Mouse (Mus musculus): ENCODE results near the gene Fam126b. TPM values are rescaled to one million over a fixed set of nuclear protein-coding genes. Genes with fewer than 3 reads are reported as not detected.

Fam126b gene
- polyA plus RNA-seq, 1 experiment from 2014 or later, result 17.7 TPM

DNA sequence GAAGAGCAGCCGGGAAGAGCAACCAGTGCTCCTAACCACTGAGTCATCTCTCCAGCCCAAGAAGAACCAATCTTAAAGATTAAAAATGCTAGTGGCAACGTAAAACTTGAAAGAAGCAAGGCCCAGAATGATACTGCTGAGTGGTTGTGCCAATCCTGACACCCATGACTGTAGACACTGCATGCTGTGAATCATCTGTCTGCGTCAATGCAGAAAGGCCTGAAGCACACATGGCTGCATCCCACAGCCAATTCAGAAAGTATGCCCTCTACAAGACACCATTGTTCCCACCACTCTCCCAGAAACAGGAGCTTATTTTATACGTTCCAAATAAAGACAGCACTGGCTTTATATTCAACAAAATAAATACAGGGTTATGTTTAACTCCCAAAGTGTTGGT is 103.5 kb downstream of the Fam126b start:
- WGBS, result 87% methylated on average over 4 of the region's 4 CpGs

DNA sequence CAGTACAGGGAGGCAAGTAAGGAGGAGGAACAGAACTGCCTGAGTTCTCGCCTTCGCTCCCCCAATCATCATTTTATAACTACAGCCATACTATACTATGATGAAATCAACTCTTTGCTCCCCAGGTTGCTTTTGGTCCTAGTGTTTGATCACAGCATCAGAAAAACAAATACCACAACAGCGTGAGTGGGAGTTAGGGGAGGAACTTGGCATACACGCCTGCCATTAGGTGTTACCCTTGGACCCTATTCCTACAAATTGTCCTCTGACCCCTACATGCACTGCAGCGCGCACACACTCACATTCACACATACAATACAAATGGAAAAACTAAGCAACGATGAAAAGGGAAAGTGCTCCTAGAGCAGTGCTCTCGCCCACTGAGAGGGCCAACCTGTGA is 110.5 kb downstream of the Fam126b start:
- Histone ChIP-seq H3K36me3 (ENCODE audit: control insufficient read depth, insufficient read depth, low read length) (peaks cover 51% of the 10 kb centered on the region), H3K4me1 (ENCODE audit: control insufficient read depth, insufficient read depth, low read depth, low read length) (no peaks in the 10 kb centered on the region), H3K9me3 (ENCODE audit: control insufficient read depth, low read length) (no peaks in the 10 kb centered on the region), H3K4me3 (ENCODE audit: low read length) (no peak overlapping the region), H3K4me2 (ENCODE audit: low read length) (no peak overlapping the region), H3K9ac (ENCODE audit: low read depth, low read length) (no peak overlapping the region), H3K27ac (ENCODE audit: low read depth, low read length) (no peak overlapping the region), H3K27me3 (replicated peaks; ENCODE audit: control insufficient read depth, insufficient read depth, low read length) (no peaks in the 10 kb centered on the region)
- no peak for ATAC-seq
- WGBS, result 97% methylated on average over 8 of the region's 8 CpGs

More for the DNA sequence above, 103.5 kb downstream of the Fam126b start:
- no peak for ATAC-seq
- no peaks in the 10 kb centered on the region for H3K27me3 ChIP-seq (replicated peaks; ENCODE audit: control insufficient read depth, insufficient read depth, low read length)
- no peak overlapping the region for H3K9ac ChIP-seq (ENCODE audit: low read depth, low read length)
- H3K4me3 ChIP-seq (ENCODE audit: low read length), result no peak overlapping the region
- H3K4me1 ChIP-seq (ENCODE audit: control insufficient read depth, insufficient read depth, low read depth, low read length), result no peaks in the 10 kb centered on the region
- no peak overlapping the region for H3K4me2 ChIP-seq (ENCODE audit: low read length)
- H3K9me3 ChIP-seq (ENCODE audit: control insufficient read depth, low read length), result no peaks in the 10 kb centered on the region
- H3K27ac ChIP-seq (ENCODE audit: low read depth, low read length), result no peak overlapping the region
- H3K36me3 ChIP-seq (ENCODE audit: control insufficient read depth, insufficient read depth, low read length), result peaks cover 27% of the 10 kb centered on the region

Other genes starting within 250 kb of the Fam126b start
- 322 TPM in 2 replicates for gene Bzw1, start 193.4 kb downstream of the Fam126b start, polyA plus RNA-seq (2015; fragmentation: Nextera tagmentation; extraction: Ambion mirVana)
- 150 and 151 TPM in 2 replicates for gene Clk1, start 162.3 kb downstream of the Fam126b start, polyA plus RNA-seq (2015; fragmentation: Nextera tagmentation; extraction: Ambion mirVana)
- 49.6 and 50.7 TPM in 2 replicates for gene Nif3l1, start 141.2 kb downstream of the Fam126b start, polyA plus RNA-seq (2015; fragmentation: Nextera tagmentation; extraction: Ambion mirVana)
- 47.7 and 51.0 TPM in 2 replicates for gene Ppil3, start 140.8 kb downstream of the Fam126b start, polyA plus RNA-seq (2015; fragmentation: Nextera tagmentation; extraction: Ambion mirVana)
- 18.9 and 20.5 TPM in 2 replicates for gene Orc2, start 81.2 kb downstream of the Fam126b start, polyA plus RNA-seq (2015; fragmentation: Nextera tagmentation; extraction: Ambion mirVana)
- 167 and 196 TPM in 2 replicates for gene Ndufb3, start 61 bp upstream of the Fam126b start, polyA plus RNA-seq (2015; fragmentation: Nextera tagmentation; extraction: Ambion mirVana)
- gene Als2cr12, start 109.7 kb upstream of the Fam126b start, polyA plus RNA-seq (2015; fragmentation: Nextera tagmentation; extraction: Ambion mirVana), result not detected in 2 replicates
- 16.3 and 16.8 TPM in 2 replicates for gene Cflar, start 125.2 kb upstream of the Fam126b start, polyA plus RNA-seq (2015; fragmentation: Nextera tagmentation; extraction: Ambion mirVana)
- 6.2 and 6.9 TPM in 2 replicates for gene Casp8, start 209.1 kb upstream of the Fam126b start, polyA plus RNA-seq (2015; fragmentation: Nextera tagmentation; extraction: Ambion mirVana)

Data from hindbrain, embryonic 16.5 days (tissue).